Mouse (Mus musculus) forebrain, embryonic 16.5 days (tissue): ENCODE measurements at regions not wholly inside any gene's neighbourhood (a gene's known extent, or its start where the extent isn't known, plus 50 kb on each side); places are given as distances from the start of the nearest gene placed in this dataset.

Source experiments
- ATAC-seq: fragments of 200-750 bp; cut with Nextera tagmentation; 2 replicates; pipeline ENCODE4 v1.8.0; 2017; ENCODE audit warnings: mild to moderate bottlenecking, moderate library complexity
- H3K27ac ChIP-seq: fragments of 300-500 bp; sonication (generic); 2 replicates; pipeline ENCODE4 v1.5.1; 2014; ENCODE audit warnings: low read length, control low read depth
- H3K27me3 ChIP-seq: fragments of 300-500 bp; sonication (generic); replicated peaks from 2 replicates; pipeline ENCODE4 v1.6.1; 2014; ENCODE audit warnings: low read length; ENCODE audit not compliant: control insufficient read depth, insufficient read depth
- H3K36me3 ChIP-seq: fragments of 300-500 bp; sonication (generic); 2 replicates; pipeline ENCODE4 v1.6.1; 2014; ENCODE audit not compliant: control insufficient read depth, insufficient read depth
- H3K4me1 ChIP-seq: fragments of 300-500 bp; sonication (generic); replicated peaks from 2 replicates; pipeline ENCODE4 v1.6.1; 2014; ENCODE audit warnings: low read length; ENCODE audit not compliant: control insufficient read depth, insufficient read depth
- H3K4me2 ChIP-seq: fragments of 300-500 bp; sonication (generic); 2 replicates; pipeline ENCODE4 v1.6.1; 2014; ENCODE audit warnings: mild to moderate bottlenecking, low read length, control low read depth
- H3K4me3 ChIP-seq: fragments of 300-500 bp; sonication (generic); replicated peaks from 2 replicates; pipeline ENCODE4 v1.5.1; 2014; ENCODE audit warnings: mild to moderate bottlenecking, low read length, control low read depth
- H3K9ac ChIP-seq: fragments of 300-500 bp; sonication (generic); replicated peaks from 2 replicates; pipeline ENCODE4 v1.6.1; 2014; ENCODE audit warnings: low read depth, low read length, control low read depth
- H3K9me3 ChIP-seq: fragments of 300-500 bp; sonication (generic); 2 replicates; pipeline ENCODE4 v1.6.1; 2016; ENCODE audit warnings: low read length; ENCODE audit not compliant: control insufficient read depth
- WGBS: fragments of 180-500 bp; shearing (Covaris S2); extraction: QIAGEN DNeasy Blood & Tissue Kit; methylation state at CpG from one replicate; pipeline ENCODE4 v1.1.7; 2014; 5-methylcytosine and 5-hydroxymethylcytosine counted together

DNA sequence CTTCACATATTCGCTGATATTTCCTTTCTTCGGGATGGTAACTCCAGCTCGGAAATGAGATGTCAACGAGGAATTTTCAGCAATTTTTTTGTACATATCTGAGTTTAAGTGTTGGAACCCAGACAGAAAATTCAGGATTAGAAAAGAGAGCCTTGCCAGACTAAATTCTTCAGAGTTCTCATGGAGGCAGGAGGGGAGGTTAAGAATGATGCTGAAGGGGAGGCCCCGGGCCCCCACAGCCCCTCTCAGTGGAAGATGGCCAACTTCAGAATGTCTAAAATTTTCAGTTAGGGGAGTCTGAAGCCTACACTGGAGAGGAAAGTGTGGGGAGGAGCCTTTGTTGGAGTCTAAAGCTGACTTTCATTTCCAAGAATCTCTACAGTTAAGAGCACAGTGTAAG is 184.8 kb downstream of the Lpin1 start:
- Histone ChIP-seq H3K9me3 (no peaks in the 10 kb centered on the region), H3K9ac (no peak overlapping the region), H3K27ac (no peak overlapping the region), H3K4me1 (no peaks in the 10 kb centered on the region), H3K4me2 (no peak overlapping the region), H3K4me3 (no peak overlapping the region), H3K27me3 (no peaks in the 10 kb centered on the region), H3K36me3 (no peaks in the 10 kb centered on the region)
- ATAC-seq = no peak
- WGBS = 82% methylated on average over 5 of the region's 5 CpGs

DNA sequence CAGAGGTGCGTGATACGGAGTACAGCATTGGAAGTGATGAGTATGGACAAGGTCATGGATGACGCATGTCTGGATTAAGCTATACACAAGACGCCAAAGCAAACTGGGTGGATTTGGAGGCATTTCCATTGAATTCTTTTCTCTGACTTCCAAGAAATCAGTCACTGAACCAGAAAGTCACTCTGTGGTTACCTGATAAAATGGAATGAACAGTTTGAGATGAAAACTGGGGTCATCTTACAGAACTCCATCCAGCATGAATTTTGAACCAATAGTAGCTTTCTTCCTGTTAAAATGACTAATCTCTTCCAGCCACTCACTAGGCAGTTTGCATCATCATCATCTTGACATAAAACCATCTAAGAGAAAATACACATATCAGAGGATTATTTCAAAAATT is 186.2 kb downstream of the Lpin1 start:
- whole genome bisulfite sequencing = 96% methylated on average over 4 of the region's 4 CpGs
- H3K9me3 ChIP-seq = no peaks in the 10 kb centered on the region
- no peak overlapping the region for H3K4me2 ChIP-seq
- ATAC-seq = no peak
- no peak overlapping the region for H3K9ac ChIP-seq
- H3K4me3 ChIP-seq = no peak overlapping the region
- no peak overlapping the region for H3K27ac ChIP-seq
- no peaks in the 10 kb centered on the region for H3K36me3 ChIP-seq
- no peaks in the 10 kb centered on the region for H3K4me1 ChIP-seq
- H3K27me3 ChIP-seq = no peaks in the 10 kb centered on the region

DNA sequence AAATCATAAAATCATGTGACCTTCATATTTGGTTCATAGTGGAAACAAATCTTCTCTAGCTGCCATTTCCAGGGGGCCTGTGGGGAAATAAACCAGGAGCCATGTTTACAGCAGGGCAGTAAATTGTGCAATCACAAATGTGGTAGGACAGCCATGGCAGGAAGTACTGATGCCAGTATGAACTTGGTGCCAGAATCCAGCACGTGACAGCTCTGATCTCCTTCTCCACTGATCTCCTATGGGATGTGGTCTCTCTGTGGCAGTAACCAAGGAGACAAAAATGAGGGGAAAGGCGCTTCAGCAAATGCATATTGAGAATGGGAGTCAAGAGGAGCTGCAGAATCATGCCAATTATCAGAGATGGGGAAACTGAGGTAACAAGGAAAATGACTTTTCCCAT is 215.0 kb downstream of the Lpin1 start:
- Histone ChIP-seq H3K27me3 (no peaks in the 10 kb centered on the region), H3K9me3 (no peaks in the 10 kb centered on the region), H3K36me3 (no peaks in the 10 kb centered on the region), H3K4me3 (no peak overlapping the region), H3K4me2 (no peak overlapping the region), H3K27ac (no peak overlapping the region), H3K9ac (no peak overlapping the region), H3K4me1 (no peaks in the 10 kb centered on the region)
- 83% methylated on average over 2 of the region's 2 CpGs for WGBS
- ATAC-seq = 0 out of 2 replicates have a peak, but pooled peaks have one; percentile 4

DNA sequence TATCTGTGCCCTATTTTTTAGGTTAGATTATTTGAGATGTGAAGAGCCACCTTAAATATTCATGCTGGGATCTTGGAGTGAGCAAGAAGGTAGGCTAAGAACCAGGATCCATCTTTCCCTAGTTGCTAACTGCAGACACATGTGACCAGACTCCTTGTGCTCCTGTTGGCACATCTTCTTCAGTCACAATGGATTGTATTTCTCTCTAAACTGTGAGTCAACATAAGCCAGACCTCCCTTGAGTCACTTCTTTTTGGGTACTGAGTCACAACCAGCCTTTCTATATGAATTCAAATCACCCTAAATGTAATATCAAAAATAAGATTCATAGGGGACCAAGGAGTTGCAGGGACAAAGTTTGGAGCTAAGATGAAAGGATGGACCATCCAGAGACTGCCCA is 217.9 kb downstream of the Lpin1 start:
- no peak overlapping the region for H3K27ac ChIP-seq
- no peaks in the 10 kb centered on the region for H3K36me3 ChIP-seq
- no peaks in the 10 kb centered on the region for H3K4me1 ChIP-seq
- no peak overlapping the region for H3K4me3 ChIP-seq
- no peak for ATAC-seq
- H3K9me3 ChIP-seq = no peaks in the 10 kb centered on the region
- H3K9ac ChIP-seq = no peak overlapping the region
- no peak overlapping the region for H3K4me2 ChIP-seq
- no peaks in the 10 kb centered on the region for H3K27me3 ChIP-seq

DNA sequence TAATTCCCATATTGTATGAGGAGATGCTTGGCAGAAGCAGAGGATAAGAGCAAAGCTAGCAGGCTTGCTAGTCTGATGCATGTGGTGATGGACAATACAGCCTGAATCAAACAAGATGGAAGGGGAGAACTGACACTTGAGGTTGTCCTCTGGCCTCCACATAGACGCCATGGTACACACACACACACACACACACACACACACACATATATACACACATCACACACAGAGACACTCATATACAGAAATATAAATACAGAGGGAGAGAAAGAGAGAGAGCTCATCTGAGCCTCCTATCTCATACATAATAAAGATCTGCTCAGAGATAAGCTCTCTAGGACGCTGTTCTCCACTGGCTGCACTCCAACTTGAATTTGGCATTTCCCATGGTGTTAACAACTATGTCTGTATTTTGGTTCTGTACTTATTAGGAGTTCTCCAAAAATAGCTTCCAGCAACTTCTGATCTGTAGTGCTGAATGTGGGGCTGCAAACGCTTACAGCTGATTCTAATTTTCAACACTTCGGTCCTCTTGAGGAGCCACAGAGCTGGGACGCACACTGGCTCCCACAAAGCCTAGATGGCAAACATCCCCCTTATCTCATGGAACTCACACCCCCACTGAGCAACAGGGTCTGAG is 219.0 kb downstream of the Lpin1 start:
- Histone ChIP-seq H3K4me1 (no peaks in the 10 kb centered on the region), H3K27me3 (no peaks in the 10 kb centered on the region), H3K27ac (no peak overlapping the region), H3K4me2 (no peak overlapping the region), H3K36me3 (no peaks in the 10 kb centered on the region), H3K9me3 (no peaks in the 10 kb centered on the region), H3K4me3 (no peak overlapping the region), H3K9ac (no peak overlapping the region)
- ATAC-seq = peak; percentile 74
- 59% methylated on average over 5 of the region's 5 CpGs for WGBS

DNA sequence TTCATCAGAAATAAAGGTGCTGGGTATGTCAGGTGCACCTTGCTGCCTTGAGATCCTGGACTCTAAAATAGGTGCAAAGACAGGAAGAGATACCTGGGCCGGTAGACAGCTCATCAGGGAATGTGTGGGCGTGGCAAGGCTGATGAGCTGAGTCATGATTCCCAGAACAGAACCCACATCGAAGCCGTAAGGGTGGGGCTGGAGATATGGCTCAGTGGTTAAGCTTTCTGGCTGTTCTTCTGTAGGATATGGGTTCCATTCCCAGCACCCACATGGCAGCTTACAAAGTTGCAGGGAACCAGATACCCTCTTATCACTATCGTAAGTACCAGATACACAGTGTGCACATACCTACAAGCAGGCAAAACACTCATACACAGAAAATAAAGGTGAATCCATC is 219.6 kb downstream of the Lpin1 start:
- WGBS = 90% methylated on average over 5 of the region's 5 CpGs

DNA sequence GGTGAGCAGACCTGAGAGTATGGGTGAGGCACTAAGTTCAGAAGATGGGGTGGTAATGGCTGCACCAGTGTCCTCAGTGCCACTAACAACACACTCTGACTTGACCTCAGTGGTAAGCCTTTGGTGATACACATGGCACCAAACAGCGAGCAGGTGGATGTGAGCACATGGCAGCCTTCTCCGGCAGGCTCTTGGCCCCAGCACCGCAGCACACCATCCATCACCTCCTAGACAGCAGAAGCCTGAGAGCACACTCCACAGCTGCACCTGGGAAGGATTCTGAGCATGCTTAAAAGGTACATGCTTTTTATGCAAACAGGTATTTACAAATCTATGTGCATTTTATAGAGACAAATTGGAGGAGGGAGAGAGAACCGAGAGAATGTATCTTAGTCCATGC is 223.7 kb downstream of the Lpin1 start:
- WGBS = 92% methylated on average over 4 of the region's 4 CpGs

More for the DNA sequence above, 219.6 kb downstream of the Lpin1 start:
- Histone ChIP-seq H3K9me3 (no peaks in the 10 kb centered on the region), H3K4me3 (no peak overlapping the region), H3K4me2 (no peak overlapping the region), H3K27ac (no peak overlapping the region), H3K9ac (no peak overlapping the region), H3K4me1 (no peaks in the 10 kb centered on the region), H3K27me3 (no peaks in the 10 kb centered on the region), H3K36me3 (no peaks in the 10 kb centered on the region)
- ATAC-seq = no peak

DNA sequence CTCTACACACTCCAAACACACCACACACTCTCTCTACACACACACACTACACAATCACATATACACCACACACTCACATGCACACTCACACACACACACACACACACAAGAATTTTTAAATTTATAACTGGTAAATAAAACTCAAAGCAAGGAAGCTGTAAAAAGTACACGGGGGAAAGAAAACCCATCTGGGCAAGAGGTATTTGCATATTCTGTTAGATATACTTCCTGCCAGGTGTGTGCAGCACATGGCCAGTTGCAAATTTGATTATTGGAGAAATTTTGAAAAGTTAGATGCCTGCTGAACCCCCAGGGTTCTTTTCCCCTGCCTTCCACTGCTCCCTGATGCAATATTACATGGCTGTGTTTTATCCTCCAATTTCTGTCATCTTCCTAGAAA is 226.4 kb downstream of the Lpin1 start:
- no peak overlapping the region for H3K9ac ChIP-seq
- ATAC-seq = no peak
- no peak overlapping the region for H3K27ac ChIP-seq
- no peaks in the 10 kb centered on the region for H3K4me1 ChIP-seq
- no peak overlapping the region for H3K4me3 ChIP-seq
- 93% methylated on average over 1 of the region's 1 CpGs for WGBS
- no peaks in the 10 kb centered on the region for H3K9me3 ChIP-seq
- H3K4me2 ChIP-seq = no peak overlapping the region
- no peaks in the 10 kb centered on the region for H3K36me3 ChIP-seq
- no peaks in the 10 kb centered on the region for H3K27me3 ChIP-seq

More for the DNA sequence above, 223.7 kb downstream of the Lpin1 start:
- no peak overlapping the region for H3K9ac ChIP-seq
- H3K27ac ChIP-seq = no peak overlapping the region
- no peaks in the 10 kb centered on the region for H3K36me3 ChIP-seq
- no peaks in the 10 kb centered on the region for H3K27me3 ChIP-seq
- no peak for ATAC-seq
- H3K4me3 ChIP-seq = no peak overlapping the region
- no peaks in the 10 kb centered on the region for H3K9me3 ChIP-seq
- no peak overlapping the region for H3K4me2 ChIP-seq
- H3K4me1 ChIP-seq = no peaks in the 10 kb centered on the region

DNA sequence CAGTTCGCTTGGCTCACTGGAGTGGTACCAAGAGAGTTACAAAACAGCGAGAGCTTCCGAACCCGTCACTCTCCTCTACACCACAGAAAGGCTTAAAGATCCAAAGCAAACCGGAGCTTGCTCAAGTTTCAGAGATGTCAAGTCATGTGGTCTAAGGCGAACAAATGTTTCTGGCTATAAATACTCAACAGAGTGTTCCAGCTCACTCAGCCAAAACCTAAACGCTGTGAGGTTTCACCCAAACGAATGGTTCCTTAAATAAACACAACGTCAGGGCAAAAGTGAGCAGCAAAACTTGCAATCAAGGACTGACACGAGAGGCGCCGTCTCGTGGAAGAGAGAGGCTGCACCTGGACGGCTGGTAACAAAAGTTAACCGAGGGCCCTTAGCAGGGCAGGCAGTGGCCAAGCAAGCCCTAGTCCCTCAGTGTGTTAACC is 227.2 kb downstream of the Lpin1 start:
- 88% methylated on average over 15 of the region's 15 CpGs for WGBS
- H3K4me2 ChIP-seq = no peak overlapping the region
- no peak overlapping the region for H3K4me3 ChIP-seq
- no peaks in the 10 kb centered on the region for H3K4me1 ChIP-seq
- no peaks in the 10 kb centered on the region for H3K9me3 ChIP-seq
- H3K27ac ChIP-seq = no peak overlapping the region
- H3K27me3 ChIP-seq = no peaks in the 10 kb centered on the region
- no peak overlapping the region for H3K9ac ChIP-seq
- no peak for ATAC-seq
- no peaks in the 10 kb centered on the region for H3K36me3 ChIP-seq

DNA sequence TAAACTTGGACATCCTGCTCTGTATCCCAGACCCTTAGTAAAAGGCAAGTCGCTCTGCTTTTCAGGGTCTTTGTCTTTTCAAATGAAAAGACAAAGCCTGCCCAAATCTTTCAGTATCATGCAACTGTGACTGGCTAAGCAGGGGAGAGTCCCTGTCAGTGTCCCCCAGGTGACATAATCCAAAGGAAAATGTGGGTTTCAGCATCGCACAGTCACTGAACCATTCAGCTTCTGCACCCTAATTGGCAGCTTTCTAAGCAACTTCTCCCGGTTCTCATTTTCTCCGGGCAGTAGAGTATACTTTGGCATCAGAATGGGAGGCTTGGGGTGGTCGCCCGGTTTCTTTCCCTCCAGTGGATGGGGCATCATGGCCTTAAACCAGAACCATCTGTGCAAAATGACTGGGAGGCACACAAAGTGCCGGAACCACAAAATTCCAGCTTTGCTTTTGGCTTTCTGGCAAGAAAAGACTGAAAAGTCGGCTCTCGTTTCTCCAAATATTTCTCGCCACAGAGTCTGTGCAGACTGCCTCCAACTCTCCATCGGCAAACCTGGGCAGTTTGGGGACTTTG is 228.3 kb downstream of the Lpin1 start:
- Histone ChIP-seq H3K4me2 (no peak overlapping the region), H3K9me3 (no peaks in the 10 kb centered on the region), H3K9ac (no peak overlapping the region), H3K27ac (no peak overlapping the region), H3K4me1 (no peaks in the 10 kb centered on the region), H3K4me3 (no peak overlapping the region), H3K27me3 (no peaks in the 10 kb centered on the region), H3K36me3 (no peaks in the 10 kb centered on the region)
- 70% methylated on average over 11 of the region's 11 CpGs for WGBS
- no peak for ATAC-seq
